Mouse (Mus musculus) liver, embryonic 14 days (tissue): ENCODE measurements around the gene Cdc5l. TPM values are rescaled to one million over a fixed set of nuclear protein-coding genes. Genes with fewer than 3 reads are reported as not detected.

Source experiments
- polyA plus RNA-seq: library from polyadenylated mRNA; depleted of rRNA; stranded (reverse); fragments of >200 nt; gene quantifications from 2 replicates; pipeline ENCODE4 v1.2.3, GENCODE M21; 2012; rRNA removed

Gene Cdc5l
- 14.5 and 16.1 TPM in 2 replicates for polyA plus RNA-seq

DNA sequence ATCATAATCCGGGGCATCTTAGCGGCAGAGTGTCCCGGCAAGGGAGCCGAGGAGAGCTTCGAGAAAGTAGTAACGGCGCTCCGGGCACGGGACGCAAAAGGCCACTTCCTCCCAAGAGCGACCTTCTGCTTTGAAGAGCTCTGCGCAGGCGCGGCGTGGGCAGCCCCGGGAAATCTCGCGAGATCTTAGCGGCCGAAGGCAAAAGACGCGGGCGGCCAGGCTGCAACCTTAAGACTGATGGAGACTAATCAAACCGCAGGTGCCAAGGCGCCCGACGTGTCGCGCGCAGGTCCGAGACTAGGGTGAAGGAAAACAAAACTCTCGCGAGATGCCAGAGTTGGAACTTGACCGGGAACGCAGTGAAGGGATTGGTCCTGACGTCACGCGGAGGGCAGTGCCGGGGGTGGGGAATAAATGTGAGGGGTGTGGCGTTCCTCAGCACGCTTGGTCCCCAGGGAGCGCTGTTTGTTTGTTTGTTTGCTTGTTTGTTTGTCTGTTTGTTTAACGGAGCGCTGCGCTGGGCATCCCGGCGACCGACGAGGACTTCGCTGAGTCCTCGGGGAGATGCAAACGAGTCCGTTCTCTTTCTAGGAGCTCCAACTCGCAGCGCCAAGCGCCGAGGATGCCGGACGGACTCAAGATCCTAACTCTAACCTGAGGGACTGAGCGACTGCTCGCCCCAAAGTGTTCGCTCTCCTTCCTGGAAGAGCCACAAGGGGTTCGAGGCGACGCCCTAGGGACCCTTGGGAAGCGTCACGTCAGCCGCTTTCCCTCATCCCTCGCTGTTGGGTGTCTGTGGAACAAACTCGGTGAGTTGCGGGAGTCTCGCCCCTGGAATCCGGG is at the start of gene Cdc5l:
Gene Cdc5l (minus strand): TSS at position 319 of the 843 bp plus-strand sequence.

DNA sequence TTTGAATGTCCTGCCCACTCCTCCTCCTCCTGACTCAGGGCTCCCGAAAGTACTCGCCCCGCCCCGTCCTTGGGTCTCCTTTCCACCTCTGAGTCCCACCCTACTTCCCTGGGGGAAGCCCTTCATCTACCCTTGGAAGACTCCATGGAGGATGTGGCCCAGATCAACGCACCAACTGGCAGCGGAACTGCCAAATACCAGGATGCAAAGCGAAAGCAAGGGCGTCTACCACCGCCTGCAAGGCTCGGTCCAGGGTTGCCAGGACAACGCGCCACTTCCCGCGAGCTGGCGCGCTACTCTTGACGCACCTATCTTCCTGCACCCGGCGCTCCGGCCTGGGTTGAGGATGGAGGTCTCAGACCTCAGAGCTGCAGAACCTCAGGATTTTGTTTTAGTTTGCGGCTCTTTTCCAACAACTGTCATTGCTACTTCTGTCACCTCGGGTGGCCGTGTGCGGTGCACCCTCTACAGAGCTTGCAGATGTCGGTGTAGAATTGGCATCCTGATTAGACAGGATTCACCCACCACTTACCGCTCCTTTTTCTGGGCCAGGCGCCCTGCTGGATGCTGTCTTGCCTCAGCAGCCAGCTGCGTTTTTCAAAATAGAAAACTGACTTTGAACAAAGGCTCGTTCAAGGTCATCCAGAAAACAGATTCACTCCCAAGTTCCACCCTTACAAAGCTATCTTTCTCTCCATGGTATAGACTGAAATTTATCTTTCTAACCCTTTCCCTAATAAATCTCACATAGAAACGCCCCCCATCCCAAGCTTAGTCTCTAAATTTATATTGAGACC is 41.3 kb upstream of the Cdc5l start, which contains the start of gene Spats1:
Gene Spats1 (minus strand): TSS at position 747 of the 797 bp plus-strand sequence.

Other genes starting within 250 kb of the Cdc5l start
- gene Spats1, start 41.7 kb upstream of the Cdc5l start, polyA plus RNA-seq = 0.02 and 0.06 TPM in 2 replicates
- 4.2 and 4.3 TPM in 2 replicates for gene Aars2, start 73.1 kb upstream of the Cdc5l start, polyA plus RNA-seq
- not detected in 2 replicates for gene Tcte1, start 89.7 kb upstream of the Cdc5l start, polyA plus RNA-seq
- 0.10 TPM in 2 replicates for gene Tmem151b, start 115.9 kb upstream of the Cdc5l start, polyA plus RNA-seq
- 0.67 and 0.81 TPM in 2 replicates for gene Nfkbie, start 122.0 kb upstream of the Cdc5l start, polyA plus RNA-seq
- 19.7 and 27.7 TPM in 2 replicates for gene Slc35b2, start 130.1 kb upstream of the Cdc5l start, polyA plus RNA-seq
- gene Hsp90ab1, start 139.5 kb upstream of the Cdc5l start, polyA plus RNA-seq = 428 and 431 TPM in 2 replicates
- gene Slc29a1, start 165.9 kb upstream of the Cdc5l start, polyA plus RNA-seq = 130 and 157 TPM in 2 replicates
- 1.3 TPM in 1 of 2 replicates, not detected in the other for gene Mymx, start 168.4 kb upstream of the Cdc5l start, polyA plus RNA-seq
- 0.06 and 0.18 TPM in 2 replicates for gene Capn11, start 225.6 kb upstream of the Cdc5l start, polyA plus RNA-seq